Mouse (Mus musculus) CH12.LX (cell line): ENCODE results near the gene Pde6d. TPM values are rescaled to one million over a fixed set of nuclear protein-coding genes. Genes with fewer than 3 reads are reported as not detected.

Experiments used
- DNase-seq: peaks from one replicate; pipeline ENCODE4 v3.0.0-alpha.2; 2013; ENCODE audit errors: extremely low read depth
- H3K27ac ChIP-seq: 2 replicates; pipeline ENCODE4 v1.5.1; 2012; ENCODE audit warnings: low read depth, mild to moderate bottlenecking, control low read depth, moderate library complexity; ENCODE audit not compliant: insufficient read depth
- H3K27me3 ChIP-seq: replicated peaks from 2 replicates; pipeline ENCODE3; 2012; ENCODE audit warnings: inconsistent platforms
- H3K36me3 ChIP-seq, 2 experiments: replicated peaks in 1 of 2; 2 replicates each; pipeline versions ENCODE3 to v1.6.1; 2012; ENCODE audit warnings: inconsistent platforms in 1 of 2, low read length in 1 of 2, mild to moderate bottlenecking in 1 of 2, mixed read lengths in 1 of 2, moderate library complexity in 1 of 2; ENCODE audit not compliant: control insufficient read depth in 1 of 2, insufficient read depth in 1 of 2
- H3K4me1 ChIP-seq, 2 experiments: 2 replicates each; pipeline ENCODE4 v1.6.1; 2012; ENCODE audit warnings: inconsistent platforms in 1 of 2, moderate library complexity in 1 of 2; ENCODE audit not compliant: insufficient read depth in 2 of 2, control insufficient read depth in 1 of 2
- H3K4me2 ChIP-seq: 2 replicates; pipeline ENCODE4 v1.6.1; 2012; ENCODE audit warnings: low read depth, mild to moderate bottlenecking, control low read depth; ENCODE audit not compliant: poor library complexity, insufficient read depth, severe bottlenecking
- H3K4me3 ChIP-seq, 3 experiments: fragments of 150-350 bp in 1 of 3; sonication (generic) in 1 of 3; replicated peaks in 1 of 3; 2 replicates each; pipeline versions ENCODE3 to v1.5.1; 2011 to 2012; ENCODE audit warnings: low read depth in 2 of 3, low read length in 2 of 3, mild to moderate bottlenecking in 2 of 3, moderate library complexity in 2 of 3, control low read depth in 1 of 3, improper control_type of control experiment in 1 of 3, inconsistent platforms in 1 of 3, mixed read lengths in 1 of 3; ENCODE audit not compliant: poor library complexity in 1 of 3
- H3K79me2 ChIP-seq: replicated peaks from 2 replicates; pipeline ENCODE4 v1.6.1; 2012; ENCODE audit warnings: mild to moderate bottlenecking, moderate library complexity; ENCODE audit not compliant: control insufficient read depth, poor library complexity, insufficient read depth, severe bottlenecking; ENCODE audit errors: extremely low read depth
- H3K9ac ChIP-seq: 2 replicates; pipeline ENCODE4 v1.6.1; 2012; ENCODE audit warnings: low read depth, mild to moderate bottlenecking, control low read depth, moderate library complexity; ENCODE audit not compliant: insufficient read depth
- H3K9me3 ChIP-seq: replicated peaks from 2 replicates; pipeline ENCODE3; 2012; ENCODE audit warnings: low read length, inconsistent platforms, mixed read lengths
- BHLHE40 ChIP-seq: IDR thresholded peaks from 2 replicates; pipeline ENCODE4 v1.6.1; 2011; ENCODE audit warnings: mild to moderate bottlenecking, low read depth, low read length, improper control_type of control experiment
- CHD1 ChIP-seq: IDR thresholded peaks from 2 replicates; pipeline ENCODE4 v1.6.1; 2012; ENCODE audit warnings: low read depth, low read length, improper control_type of control experiment, inconsistent platforms
- CHD2 ChIP-seq: IDR thresholded peaks from 2 replicates; pipeline ENCODE4 v1.6.1; 2011; ENCODE audit warnings: low read length, improper control_type of control experiment
- E2F4 ChIP-seq: IDR thresholded peaks from 2 replicates; pipeline ENCODE4 v1.6.1; 2011; ENCODE audit warnings: low read depth, low read length, improper control_type of control experiment; ENCODE audit not compliant: insufficient replicate concordance
- EP300 ChIP-seq: IDR thresholded peaks from 2 replicates; pipeline ENCODE4 v1.6.1; 2011; ENCODE audit warnings: low read length, improper control_type of control experiment
- ETS1 ChIP-seq: conservative IDR thresholded peaks from 2 replicates; pipeline ENCODE4 v1.6.1; 2012; ENCODE audit warnings: low read depth, mild to moderate bottlenecking, inconsistent platforms, low read length, improper control_type of control experiment, moderate library complexity
- GABPA ChIP-seq: IDR thresholded peaks from 2 replicates; pipeline ENCODE4 v1.6.1; 2012; ENCODE audit warnings: low read depth, low read length, improper control_type of control experiment, inconsistent platforms; ENCODE audit not compliant: insufficient replicate concordance
- HCFC1 ChIP-seq: IDR thresholded peaks from 2 replicates; pipeline ENCODE4 v1.6.1; 2012; ENCODE audit warnings: low read depth, mild to moderate bottlenecking, inconsistent platforms, low read length, improper control_type of control experiment
- IRF4 ChIP-seq: IDR thresholded peaks from 2 replicates; pipeline ENCODE4 v1.6.1; 2014; ENCODE audit warnings: low read depth, mild to moderate bottlenecking, inconsistent platforms, low read length, improper control_type of control experiment
- JUND ChIP-seq: conservative IDR thresholded peaks from 2 replicates; pipeline ENCODE4 v1.6.1; 2011; ENCODE audit warnings: low read depth, low read length, improper control_type of control experiment
- KAT2A ChIP-seq: IDR thresholded peaks from 2 replicates; pipeline ENCODE4 v1.6.1; 2012; ENCODE audit warnings: low read length, improper control_type of control experiment, inconsistent platforms; ENCODE audit not compliant: insufficient replicate concordance
- MAX ChIP-seq: IDR thresholded peaks from 2 replicates; pipeline ENCODE4 v1.6.1; 2011; ENCODE audit warnings: low read length, improper control_type of control experiment
- MAZ ChIP-seq: IDR thresholded peaks from 2 replicates; pipeline ENCODE4 v1.6.1; 2012; ENCODE audit warnings: low read depth, mild to moderate bottlenecking, inconsistent platforms, low read length, improper control_type of control experiment, moderate library complexity
- MEF2A ChIP-seq: IDR thresholded peaks from 2 replicates; pipeline ENCODE4 v1.6.1; 2014; ENCODE audit warnings: low read depth, mild to moderate bottlenecking, inconsistent platforms, low read length, improper control_type of control experiment, borderline replicate concordance
- MXI1 ChIP-seq: IDR thresholded peaks from 2 replicates; pipeline ENCODE4 v1.6.1; 2011; ENCODE audit warnings: mild to moderate bottlenecking, low read depth, low read length, improper control_type of control experiment
- NELFE ChIP-seq: IDR thresholded peaks from 2 replicates; pipeline ENCODE4 v1.6.1; 2011; ENCODE audit warnings: low read depth, low read length, improper control_type of control experiment
- PAX5 ChIP-seq: IDR thresholded peaks from 2 replicates; pipeline ENCODE4 v1.6.1; 2012; ENCODE audit warnings: low read length, inconsistent platforms, mixed read lengths
- POLR2AphosphoS2 ChIP-seq: IDR thresholded peaks from 2 replicates; pipeline ENCODE4 v1.6.1; 2011; ENCODE audit warnings: low read depth, low read length, improper control_type of control experiment
- RAD21 ChIP-seq: IDR thresholded peaks from 2 replicates; pipeline ENCODE4 v1.6.1; 2011; ENCODE audit warnings: low read depth, mild to moderate bottlenecking, low read length, improper control_type of control experiment, moderate library complexity
- SIN3A ChIP-seq: IDR thresholded peaks from 2 replicates; pipeline ENCODE4 v1.6.1; 2012; ENCODE audit warnings: low read length, improper control_type of control experiment, inconsistent platforms
- SMC3 ChIP-seq: IDR thresholded peaks from 2 replicates; pipeline ENCODE4 v1.6.1; 2011; ENCODE audit warnings: low read depth, low read length, improper control_type of control experiment
- TBP ChIP-seq: conservative IDR thresholded peaks from 2 replicates; pipeline ENCODE4 v1.6.1; 2011; ENCODE audit warnings: low read depth, low read length, improper control_type of control experiment
- UBTF ChIP-seq: IDR thresholded peaks from 2 replicates; pipeline ENCODE4 v1.6.1; 2012; ENCODE audit warnings: low read depth, mild to moderate bottlenecking, inconsistent platforms, low read length, improper control_type of control experiment, moderate library complexity
- USF2 ChIP-seq: conservative IDR thresholded peaks from 2 replicates; pipeline ENCODE4 v1.6.1; 2011; ENCODE audit warnings: low read depth, low read length, improper control_type of control experiment
- ZMIZ1 ChIP-seq: IDR thresholded peaks from 2 replicates; pipeline ENCODE4 v1.6.1; 2012; ENCODE audit warnings: low read depth, mild to moderate bottlenecking, inconsistent platforms, low read length, improper control_type of control experiment
- ZNF384 ChIP-seq: IDR thresholded peaks from 2 replicates; pipeline ENCODE4 v1.6.1; 2012; ENCODE audit warnings: low read depth, low read length, improper control_type of control experiment, inconsistent platforms
- dilution Hi-C: fragments of 300-500 bp; cut with MboI; formaldehyde crosslinking; loops from 2 replicates; pipeline ENCODE4 v1.14.3; 2020; ENCODE audit warnings: low sequenced_read_pairs; ENCODE audit not compliant: extremely low pct_unique_long_range_greater_than_20kb, extremely low pct_ligation_motif_present
- in situ Hi-C: fragments of 300-500 bp; cut with MboI; formaldehyde crosslinking; loops from 3 replicates; pipeline ENCODE4 v1.14.3; 2019; ENCODE audit warnings: low sequenced_read_pairs, low pct_ligation_motif_present, low pct_unique_long_range_greater_than_20kb, mixed read lengths
- polyA plus RNA-seq: library from polyadenylated mRNA; unstranded; fragments of >175 nt; gene quantifications from 2 replicates; pipeline ENCODE4 v1.2.1, GENCODE M21; 2012; ENCODE audit warnings: low read depth; ENCODE audit not compliant: insufficient read length
- total RNA-seq, 2 experiments: library from RNA; depleted of rRNA; stranded (reverse); fragments of 300-350 nt in 1 of 2; fragments of >200 nt in 1 of 2; gene quantifications; 2 replicates each; pipeline ENCODE4 v1.2.3; 2012 to 2014

Gene Pde6d
- total and polyA plus RNA-seq, 3 experiments = 7.1 to 23.2 (median 20.8) TPM

GRCm38 (mm10) chr1:86509410-86509809 is 73.0 kb downstream of the Pde6d start (continued):
- peak; percentile 80 for TF ChIP-seq EP300
- peak; percentile 86 for TF ChIP-seq RAD21
- TF ChIP-seq BHLHE40 = peak; percentile 97
- TF ChIP-seq SIN3A = peak; percentile 98
- TF ChIP-seq MEF2A = peak; percentile 89
- TF ChIP-seq SMC3 = peak; percentile 97
- 0 out of 2 replicates have a peak, but pooled peaks have one; percentile 68 for TF ChIP-seq KAT2A
- peak; percentile 89 for TF ChIP-seq ETS1
- TF ChIP-seq HCFC1 = peak; percentile 60; the same call in 1 of the 2 replicates
- TF ChIP-seq IRF4 = peak; percentile 90
- TF ChIP-seq JUND = no peak
- peak; percentile 100 for TF ChIP-seq MAX
- peak; percentile 77 for TF ChIP-seq USF2
- 0 out of 2 replicates have a peak, but pooled peaks have one; percentile 40 for TF ChIP-seq ZMIZ1
- peak; percentile 90 for TF ChIP-seq MAZ
- TF ChIP-seq E2F4 = peak; percentile 54; the same call in 1 of the 2 replicates
- TF ChIP-seq NELFE = peak; percentile 72

- Histone ChIP-seq H3K4me3 (no peak overlapping the region), H3K27ac (no peak overlapping the region), H3K36me3 (no peaks in the 10 kb centered on the region), H3K9ac (no peak overlapping the region), H3K4me2 (no peak overlapping the region), H3K4me1 (peaks cover 36 to 70% of the 10 kb centered on the region in 2 experiments), H3K27me3 (no peaks in the 10 kb centered on the region), H3K79me2 (no peaks in the 10 kb centered on the region), H3K9me3 (no peaks in the 10 kb centered on the region)
- TF ChIP-seq MXI1 (no peak), SIN3A (no peak), USF2 (no peak), JUND (no peak), CHD2 (no peak), TBP (no peak), ZNF384 (no peak), CHD1 (no peak), UBTF (no peak), MAZ (no peak), RAD21 (no peak), E2F4 (no peak), PAX5 (no peak), GABPA (no peak), MAX (no peak), POLR2AphosphoS2 (no peak), ZMIZ1 (no peak)
- no peak for DNase-seq
- dilution Hi-C loops (no loop called here), in situ Hi-C loops (no loop called here)
These were observed 74.6 kb downstream of the Pde6d start for GRCm38 (mm10) chr1:86507866-86508265.
